Mouse (Mus musculus) ES-CJ7 (cell line): ENCODE results near the gene Pacsin2.

Experiments
- DNase-seq: peaks from one replicate; pipeline ENCODE4 v3.0.0; 2011; ENCODE audit warnings: low read depth, low spot score

Pacsin2 gene

GRCm38 (mm10) chr15:83464083-83464904, at the start of gene Pacsin2:
Pacsin2 (minus strand) TSS chr15:83464606.
- peak; percentile 98 for DNase-seq

GRCm38 (mm10) chr15:83512489-83513281, 48.3 kb upstream of the Pacsin2 start:
- DNase-seq: peak; percentile 83

GRCm38 (mm10) chr15:83510805-83511405, 46.5 kb upstream of the Pacsin2 start, which contains the start of gene Ttll1:
Ttll1 (minus strand) TSS chr15:83510893.
- peak; percentile 94 for DNase-seq

DNA sequence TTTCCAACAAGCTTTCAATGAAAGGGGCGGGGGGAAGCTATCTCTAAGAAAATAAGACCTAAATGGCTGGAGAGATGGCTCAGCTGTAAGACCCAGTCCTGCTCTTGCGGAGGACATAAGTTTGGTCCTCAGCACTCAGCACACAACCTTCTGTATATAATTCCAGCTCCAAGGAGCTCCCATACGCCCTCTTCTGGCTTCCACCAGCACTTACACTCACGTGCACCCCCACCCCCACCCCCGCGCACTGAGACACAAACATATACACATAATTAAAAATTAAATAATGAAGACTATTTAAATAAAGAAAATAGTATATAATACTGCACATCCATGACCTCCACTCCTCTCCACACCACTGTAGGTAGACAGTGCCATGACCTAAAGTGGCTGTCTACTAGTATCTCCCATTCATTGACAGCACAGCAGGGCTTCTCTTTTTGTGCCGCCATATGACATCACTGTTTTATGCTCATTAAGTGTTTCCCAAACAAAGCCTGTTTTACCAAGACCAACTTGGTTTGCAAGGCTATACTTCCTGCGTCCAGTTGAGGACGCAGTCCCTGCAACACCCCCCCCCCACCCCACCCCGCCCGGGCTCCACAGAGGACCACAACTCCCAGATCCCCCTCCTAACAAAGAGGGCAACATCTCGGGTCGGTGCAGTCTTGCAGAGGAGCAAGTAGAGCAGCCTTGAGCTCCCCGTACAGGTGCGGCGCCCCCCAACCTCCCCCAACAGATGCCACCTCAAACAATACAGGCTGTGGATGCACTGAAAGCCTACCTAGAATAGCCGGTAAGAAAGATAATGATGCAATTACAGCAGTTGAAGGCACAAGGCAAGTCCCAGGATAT, 45.8 kb upstream of the Pacsin2 start:
- DNase-seq: no peak

DNA sequence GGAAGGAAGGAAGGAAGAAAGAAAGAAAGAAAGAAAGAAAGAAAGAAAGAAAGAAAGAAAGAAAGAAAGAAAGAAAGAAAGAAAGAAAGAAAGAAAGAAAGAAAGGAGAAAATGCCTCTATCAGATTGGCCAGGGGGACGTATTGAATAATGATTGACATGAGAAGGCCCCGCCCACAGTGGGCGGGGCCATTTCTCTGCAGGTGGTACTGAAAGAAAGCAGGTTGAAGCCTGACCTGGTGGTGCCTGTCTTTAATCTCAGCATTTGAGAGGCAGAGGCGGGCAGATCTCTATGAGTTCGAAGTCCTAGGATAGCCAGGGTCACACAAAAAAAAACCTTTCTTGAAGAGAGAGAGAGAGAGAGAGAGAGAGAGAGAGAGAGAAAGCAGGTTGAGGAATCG, 37.1 kb upstream of the Pacsin2 start:
- peak; percentile 52 for DNase-seq

- peak; percentile 74 for DNase-seq
Observed at GRCm38 (mm10) chr15:83500352-83500751, 35.9 kb upstream of the Pacsin2 start.

DNA sequence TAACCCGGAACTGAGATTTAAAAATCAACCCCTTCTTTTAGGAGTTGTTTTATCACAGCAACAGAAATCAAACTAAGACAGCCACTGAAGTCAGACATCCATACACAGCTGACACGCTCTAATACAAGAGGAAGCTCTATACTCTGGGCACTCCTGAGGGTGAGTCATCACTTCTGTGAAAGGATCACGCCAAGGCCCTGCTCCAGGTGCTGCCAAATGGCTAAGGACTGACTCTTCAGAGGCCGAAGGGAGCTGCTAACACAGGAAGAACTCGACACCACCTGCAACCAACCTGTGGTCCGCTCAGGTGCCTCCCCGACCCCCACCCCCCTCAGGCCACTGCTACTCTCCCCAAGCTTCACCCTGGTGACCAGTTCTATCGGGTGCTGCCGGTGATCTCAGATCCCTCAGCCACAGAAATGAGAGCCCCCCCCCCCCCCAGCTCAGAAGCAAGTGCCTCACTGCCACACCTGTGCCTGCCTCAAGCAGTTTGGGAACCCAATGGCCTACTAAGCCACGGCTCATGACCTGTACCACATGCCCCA, 34.9 kb upstream of the Pacsin2 start:
- no peak for DNase-seq

DNA sequence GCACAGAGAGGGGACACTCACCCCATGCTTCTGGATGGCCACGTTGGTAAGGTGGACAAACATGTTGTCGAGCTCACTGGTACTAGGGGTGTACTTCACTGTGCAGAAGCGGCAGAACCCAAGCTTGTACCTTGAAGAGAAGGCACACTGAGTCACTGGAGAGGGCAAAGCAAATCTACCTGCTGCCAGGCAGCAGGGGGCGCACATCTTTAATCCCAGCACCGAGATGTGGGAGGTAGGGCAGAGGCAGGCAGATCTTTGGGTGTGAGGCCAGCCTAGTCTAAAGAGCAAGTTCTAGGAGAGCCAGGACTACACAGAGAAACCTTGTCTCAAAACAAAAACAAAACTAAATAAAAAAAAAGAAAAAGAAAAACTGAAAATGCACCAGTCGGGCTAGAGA, 32.9 kb upstream of the Pacsin2 start:
- peak; percentile 68 for DNase-seq

DNA sequence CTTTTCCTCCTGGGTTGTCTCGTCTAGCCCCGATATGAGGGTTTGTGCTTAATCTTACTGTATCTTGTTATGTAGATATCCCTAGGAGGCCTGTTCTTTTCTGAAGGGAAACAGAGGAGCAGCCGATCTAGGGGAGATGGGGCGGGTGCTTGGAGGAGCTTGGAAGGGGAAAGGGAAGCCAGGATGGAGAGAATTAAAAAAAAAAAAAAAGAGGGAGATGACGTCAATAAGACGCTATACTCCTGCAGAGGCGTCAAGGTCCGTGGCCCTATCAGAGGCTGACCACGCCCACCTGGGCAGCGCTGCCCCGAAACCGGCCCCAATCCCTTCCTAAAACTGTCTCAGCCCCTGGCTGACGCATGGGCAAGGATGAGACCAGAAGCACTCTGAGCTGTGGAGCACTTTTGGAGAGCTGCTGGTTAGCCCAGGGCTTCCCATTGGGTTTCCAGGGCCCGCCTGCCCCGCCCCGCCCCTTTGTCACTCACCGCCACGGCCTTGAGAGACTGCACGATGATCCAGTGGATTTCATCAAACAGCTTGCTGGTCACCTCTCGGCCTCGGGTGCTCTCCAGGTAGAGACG, 31.5 kb upstream of the Pacsin2 start:
- peak; percentile 59 for DNase-seq

DNA sequence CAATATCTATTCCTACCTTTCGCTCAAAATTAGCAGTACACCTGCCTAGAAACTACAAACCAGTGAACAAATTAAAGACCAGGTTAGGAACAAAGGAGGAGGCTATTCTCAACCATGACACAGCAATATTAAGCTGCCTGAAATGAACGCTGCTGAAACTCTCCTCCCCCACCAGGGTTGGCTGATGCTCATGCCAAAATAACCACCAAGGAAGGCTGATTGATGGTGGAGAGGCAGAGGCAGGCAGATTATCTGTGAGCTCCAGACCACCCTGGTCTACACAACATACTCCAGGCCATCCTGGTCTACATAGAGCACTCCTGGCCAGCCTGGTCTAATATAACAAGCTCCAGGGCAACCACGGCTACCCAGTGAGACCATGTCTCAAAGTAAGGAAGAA, 30.8 kb upstream of the Pacsin2 start:
- no peak for DNase-seq

DNA sequence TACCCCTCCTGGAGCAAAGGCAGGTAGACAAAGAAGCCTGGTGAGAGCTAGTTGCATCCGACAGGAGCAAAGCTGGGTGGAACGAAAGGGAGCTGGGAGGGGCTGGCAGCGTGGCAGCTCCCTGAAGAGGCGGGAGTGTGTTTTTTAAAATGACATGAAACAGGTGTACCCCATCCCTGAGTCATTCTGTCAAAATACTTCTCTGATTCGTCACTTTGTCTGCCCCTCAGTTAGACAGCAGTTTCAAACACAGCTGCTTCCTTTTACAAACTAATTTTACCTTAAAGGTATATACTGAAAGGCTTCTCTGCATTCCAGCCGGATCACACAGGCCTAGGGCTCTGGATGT, 30.1 kb upstream of the Pacsin2 start:
- no peak for DNase-seq

DNA sequence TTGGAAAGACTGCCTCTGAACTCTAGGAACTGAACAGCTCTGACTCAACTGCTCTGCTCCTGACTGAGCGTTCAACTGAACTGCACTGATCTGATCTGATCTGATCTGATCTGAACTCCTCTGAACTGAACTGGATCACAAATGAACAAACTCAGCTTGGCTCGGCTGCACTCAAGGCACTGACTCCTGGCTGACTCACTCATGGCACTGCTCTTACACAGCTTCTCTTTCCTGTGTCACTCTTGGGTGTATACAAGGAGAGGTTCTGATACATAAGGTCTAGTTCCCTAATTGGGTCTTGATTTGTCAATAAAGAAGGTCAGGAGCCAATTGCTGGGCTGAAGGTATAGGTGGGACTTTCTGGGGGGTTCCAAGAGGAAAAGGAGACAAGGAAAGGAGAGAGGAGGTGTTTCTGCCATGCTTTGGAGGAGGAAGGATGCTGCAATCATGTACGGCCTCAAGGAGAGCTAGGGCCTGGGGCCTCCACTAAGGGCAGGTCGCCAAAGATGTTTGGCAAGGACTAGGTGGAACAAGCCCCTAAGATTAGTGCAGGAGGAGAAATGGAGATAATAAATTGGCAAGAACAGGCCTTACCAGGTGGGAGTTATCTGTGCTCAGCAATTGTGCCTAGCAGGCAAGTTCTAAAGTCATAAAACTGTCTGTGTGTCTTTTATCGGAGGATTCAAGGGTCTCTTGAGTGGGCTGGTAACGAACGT, 29.6 kb upstream of the Pacsin2 start:
- no peak for DNase-seq

GRCm38 (mm10) chr15:83491891-83492290, 27.5 kb upstream of the Pacsin2 start:
- no peak for DNase-seq

DNA sequence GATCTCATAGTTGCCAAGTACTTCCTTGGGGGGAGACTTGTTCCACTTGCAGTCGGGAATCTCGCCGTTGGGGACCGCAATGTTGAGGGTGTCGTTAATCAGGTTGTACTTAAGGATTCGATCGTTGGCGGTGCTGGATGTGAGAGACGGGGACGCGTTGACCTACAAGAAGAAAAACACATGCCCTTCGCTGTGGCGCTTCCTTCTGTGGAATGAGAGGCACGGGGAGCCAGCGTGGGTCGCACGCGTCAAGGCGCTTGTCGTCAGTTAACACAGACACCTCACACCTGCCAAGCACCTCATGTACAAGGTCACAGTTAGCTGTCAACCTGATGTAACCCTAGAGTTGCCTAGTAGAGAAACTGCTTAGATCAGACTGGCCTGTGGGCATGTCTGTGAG, 25.1 kb upstream of the Pacsin2 start:
- DNase-seq: no peak

GRCm38 (mm10) chr15:83487477-83488115, 23.2 kb upstream of the Pacsin2 start:
- DNase-seq: no peak

DNA sequence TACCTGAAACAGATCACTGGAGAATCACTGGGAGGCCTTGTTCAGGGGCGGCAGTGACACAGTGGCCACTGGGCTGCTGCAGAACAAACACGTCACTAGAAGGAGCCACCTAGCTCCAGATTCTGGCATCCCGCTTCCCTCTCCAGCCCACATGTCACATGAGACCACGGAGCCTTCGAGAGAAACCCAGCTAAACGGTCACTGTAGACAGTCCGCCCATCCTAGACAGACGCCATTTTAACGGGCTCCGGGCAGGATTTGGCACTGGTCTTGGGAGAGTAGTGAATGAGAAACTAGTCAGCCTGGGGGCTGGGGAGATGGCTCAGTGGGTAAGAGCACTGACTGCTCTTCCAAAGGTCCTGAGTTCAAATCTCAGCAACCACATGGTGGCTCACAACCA, 19.9 kb upstream of the Pacsin2 start:
- DNase-seq: no peak

DNA sequence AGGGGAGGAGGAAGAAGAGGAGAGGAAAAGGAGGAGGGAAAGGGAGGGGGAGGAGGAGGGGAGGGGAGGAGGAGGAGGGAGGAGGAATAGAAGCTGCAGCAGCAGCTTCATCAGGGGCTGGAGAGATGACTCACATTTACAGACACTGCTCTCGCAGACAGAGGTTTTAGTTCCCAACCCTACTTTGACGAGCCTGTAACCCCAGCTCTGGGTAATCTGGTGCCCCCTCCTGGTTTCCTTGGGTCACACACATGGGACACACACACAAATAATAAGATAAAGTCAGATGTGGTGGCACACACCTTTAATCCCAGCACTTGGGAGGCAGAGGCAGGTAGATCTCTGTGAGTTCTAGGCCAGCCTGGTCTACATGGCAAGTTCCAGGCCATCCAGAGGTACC, 19.1 kb upstream of the Pacsin2 start:
- DNase-seq: peak; percentile 68

- no peak for DNase-seq
Observed at GRCm38 (mm10) chr15:83482645-83483224, 18.3 kb upstream of the Pacsin2 start.

DNA sequence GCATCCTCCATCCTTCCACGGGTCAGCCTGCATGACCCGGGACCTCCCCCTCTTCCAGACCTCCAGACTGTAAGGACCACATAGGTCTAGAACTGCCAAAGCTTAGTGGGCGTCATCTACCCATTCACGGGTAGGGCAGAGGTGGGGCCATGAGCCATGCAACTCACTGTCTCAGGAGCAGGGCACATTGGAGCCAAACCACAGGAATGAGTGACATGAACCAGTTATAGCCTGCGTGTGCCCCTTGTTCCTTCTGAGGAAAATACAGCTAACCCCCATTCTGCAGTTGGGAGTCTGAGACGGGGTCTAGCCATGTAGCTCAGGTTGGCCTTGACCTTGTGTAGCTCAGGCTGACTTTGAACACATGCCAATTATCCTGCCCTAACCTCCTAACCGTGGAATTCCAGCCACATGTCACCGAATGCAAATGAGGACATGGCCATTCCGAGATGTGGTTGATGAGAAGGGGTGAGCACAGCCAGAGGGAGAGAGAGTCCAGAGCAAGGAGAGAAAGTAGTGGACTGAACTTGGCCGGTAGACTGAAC, 16.9 kb upstream of the Pacsin2 start:
- DNase-seq: peak; percentile 35
